Mouse (Mus musculus): ENCODE measurements at regions not wholly inside any gene's neighbourhood (a gene's known extent, or its start where the extent isn't known, plus 50 kb on each side); places are given as distances from the start of the nearest gene placed in this dataset.

GRCm38 (mm10) chr2:61527127-61527526 is 51.3 kb upstream of the Tank start:
- H3K27me3 ChIP-seq (ENCODE audit: control insufficient read depth, insufficient read depth, insufficient read length) = no peaks in the 10 kb centered on the region
- H3ac ChIP-seq (ENCODE audit: control insufficient read depth, insufficient read length, low read depth) = no peak overlapping the region
- no peaks in the 10 kb centered on the region for H3K79me3 ChIP-seq (ENCODE audit: low read depth)
- no peak overlapping the region for H3K4me3 ChIP-seq (ENCODE audit: insufficient read depth, poor library complexity, severe bottlenecking)
- TF ChIP-seq MAX (IDR thresholded peaks at IDR 0.05) = no peak
- TF ChIP-seq USF1 (IDR thresholded peaks at IDR 0.05; ENCODE audit: low read depth) = no peak
- no peaks in the 10 kb centered on the region for H3K79me2 ChIP-seq (ENCODE audit: control insufficient read depth, insufficient read depth)
- H3K36me3 ChIP-seq (ENCODE audit: control insufficient read depth, insufficient read depth) = no peaks in the 10 kb centered on the region

DNA sequence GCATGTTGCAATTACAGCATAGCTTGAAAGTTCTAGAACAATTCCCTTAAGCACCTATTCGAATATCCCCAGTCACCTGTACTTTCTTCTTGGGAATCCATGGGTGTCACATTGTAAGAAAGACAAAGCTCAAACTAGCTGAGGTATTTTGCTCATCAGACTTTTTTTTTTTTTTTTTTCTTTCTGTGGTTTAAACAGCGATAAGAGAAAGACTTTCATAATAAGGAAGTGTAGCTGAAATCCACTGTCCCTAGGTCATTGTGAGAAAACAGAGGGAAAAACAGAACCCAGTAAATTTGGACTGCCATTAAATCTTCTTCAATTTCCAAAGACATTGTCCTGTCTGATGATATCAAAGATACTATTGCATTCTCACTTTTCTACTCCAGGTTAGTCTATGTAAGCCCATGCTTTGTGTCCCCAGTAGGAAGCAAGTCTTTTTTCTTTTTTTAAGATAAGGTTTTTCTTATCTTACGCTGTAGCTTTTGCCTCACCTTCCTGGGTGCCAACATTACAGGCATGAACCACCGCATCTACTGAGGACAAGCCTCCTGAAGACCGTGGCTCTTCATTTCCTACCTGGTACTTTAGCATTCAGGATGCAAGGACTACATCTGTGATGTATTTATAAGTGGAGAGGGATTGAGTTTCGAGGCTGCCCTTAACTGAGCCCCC is 54.2 kb upstream of the Tank start:
- Histone ChIP-seq H3K27me3 (ENCODE audit: control insufficient read depth, insufficient read depth, insufficient read length) (no peaks in the 10 kb centered on the region), H3K36me3 (ENCODE audit: control insufficient read depth, insufficient read depth) (no peaks in the 10 kb centered on the region), H3K4me3 (ENCODE audit: insufficient read depth, poor library complexity, severe bottlenecking) (no peak overlapping the region), H3K79me3 (ENCODE audit: low read depth) (no peaks in the 10 kb centered on the region), H3K79me2 (ENCODE audit: control insufficient read depth, insufficient read depth) (no peaks in the 10 kb centered on the region), H3ac (ENCODE audit: control insufficient read depth, insufficient read length, low read depth) (no peak overlapping the region)
- TF ChIP-seq MYOG (IDR thresholded peaks at IDR 0.05; ENCODE audit: control insufficient read depth, extremely low read depth, insufficient read length) = no peak
- no peak for TF ChIP-seq MYOD1 (IDR thresholded peaks at IDR 0.05; ENCODE audit: control insufficient read depth, insufficient read length, low read depth)
- no peak for TF ChIP-seq MAX (IDR thresholded peaks at IDR 0.05)
- TF ChIP-seq USF1 (IDR thresholded peaks at IDR 0.05; ENCODE audit: low read depth) = no peak
- no peak for TF ChIP-seq CEBPB (IDR thresholded peaks at IDR 0.05; ENCODE audit: low read depth)
- no peak for TF ChIP-seq FOSL1 (IDR thresholded peaks at IDR 0.05; ENCODE audit: insufficient read depth, low read length, poor library complexity, severe bottlenecking)
- no peak for TF ChIP-seq CTCF (IDR thresholded peaks at IDR 0.05; ENCODE audit: control insufficient read depth, insufficient read depth, insufficient read length)

DNA sequence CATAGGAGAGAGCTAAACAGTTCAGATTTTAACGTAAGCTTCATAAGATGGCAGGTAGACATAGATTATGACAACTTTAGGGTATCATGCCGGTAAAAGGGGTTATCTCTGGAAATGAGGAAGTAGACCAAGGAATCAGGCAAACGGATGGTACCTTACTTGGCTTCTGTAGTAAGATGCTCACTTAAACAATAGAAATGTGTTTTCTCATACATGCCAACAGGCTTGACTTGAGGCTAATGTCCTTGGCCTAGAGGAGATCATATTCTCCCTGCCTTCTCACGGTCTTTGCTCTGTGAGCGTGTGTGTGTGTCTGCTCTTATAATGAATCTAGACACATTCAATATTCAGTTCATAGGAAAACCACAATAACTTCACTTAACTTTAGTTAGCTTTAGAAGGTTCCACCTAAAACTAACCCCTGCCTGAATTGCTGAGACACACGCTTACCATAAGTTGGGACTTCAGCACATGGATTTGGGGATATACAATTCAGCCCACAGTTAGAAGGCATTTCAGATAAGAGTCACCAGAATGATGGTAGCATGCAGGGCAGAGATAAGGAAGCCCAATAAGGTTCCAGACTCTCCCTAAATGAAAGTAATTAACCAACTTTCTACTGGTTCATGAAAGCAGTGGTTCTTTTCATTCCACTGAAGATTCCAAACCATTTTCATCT is 63.8 kb upstream of the Tank start:
- H3K27me3 ChIP-seq (ENCODE audit: control insufficient read depth, insufficient read depth, insufficient read length) = no peaks in the 10 kb centered on the region
- TF ChIP-seq CEBPB (IDR thresholded peaks at IDR 0.05; ENCODE audit: low read depth) (no peak), MYOD1 (IDR thresholded peaks at IDR 0.05; ENCODE audit: control insufficient read depth, insufficient read length, low read depth) (no peak), USF1 (IDR thresholded peaks at IDR 0.05; ENCODE audit: low read depth) (no peak), MAX (IDR thresholded peaks at IDR 0.05) (no peak), MYOG (IDR thresholded peaks at IDR 0.05; ENCODE audit: control insufficient read depth, extremely low read depth, insufficient read length) (no peak), FOSL1 (IDR thresholded peaks at IDR 0.05; ENCODE audit: insufficient read depth, low read length, poor library complexity, severe bottlenecking) (no peak), CTCF (IDR thresholded peaks at IDR 0.05; ENCODE audit: control insufficient read depth, insufficient read depth, insufficient read length) (no peak)
- no peak overlapping the region for H3K4me3 ChIP-seq (ENCODE audit: insufficient read depth, poor library complexity, severe bottlenecking)
- no peaks in the 10 kb centered on the region for H3K36me3 ChIP-seq (ENCODE audit: control insufficient read depth, insufficient read depth)
- no peaks in the 10 kb centered on the region for H3K79me3 ChIP-seq (ENCODE audit: low read depth)
- H3ac ChIP-seq (ENCODE audit: control insufficient read depth, insufficient read length, low read depth) = no peak overlapping the region
- H3K79me2 ChIP-seq (ENCODE audit: control insufficient read depth, insufficient read depth) = no peaks in the 10 kb centered on the region

GRCm38 (mm10) chr2:61513787-61514444 is 64.5 kb upstream of the Tank start:
- Histone ChIP-seq H3K79me3 (ENCODE audit: low read depth) (no peaks in the 10 kb centered on the region), H3K36me3 (ENCODE audit: control insufficient read depth, insufficient read depth) (no peaks in the 10 kb centered on the region), H3K4me3 (ENCODE audit: insufficient read depth, poor library complexity, severe bottlenecking) (no peak overlapping the region), H3K79me2 (ENCODE audit: control insufficient read depth, insufficient read depth) (no peaks in the 10 kb centered on the region), H3K27me3 (ENCODE audit: control insufficient read depth, insufficient read depth, insufficient read length) (no peaks in the 10 kb centered on the region), H3ac (ENCODE audit: control insufficient read depth, insufficient read length, low read depth) (no peak overlapping the region)
- TF ChIP-seq MAX (IDR thresholded peaks at IDR 0.05) = no peak
- no peak for TF ChIP-seq USF1 (IDR thresholded peaks at IDR 0.05; ENCODE audit: low read depth)
- TF ChIP-seq CTCF (IDR thresholded peaks at IDR 0.05; ENCODE audit: control insufficient read depth, insufficient read depth, insufficient read length) = no peak
- TF ChIP-seq FOSL1 (IDR thresholded peaks at IDR 0.05; ENCODE audit: insufficient read depth, low read length, poor library complexity, severe bottlenecking) = no peak
- no peak for TF ChIP-seq CEBPB (IDR thresholded peaks at IDR 0.05; ENCODE audit: low read depth)
- no peak for TF ChIP-seq MYOG (IDR thresholded peaks at IDR 0.05; ENCODE audit: control insufficient read depth, extremely low read depth, insufficient read length)
- no peak for TF ChIP-seq MYOD1 (IDR thresholded peaks at IDR 0.05; ENCODE audit: control insufficient read depth, insufficient read length, low read depth)

GRCm38 (mm10) chr2:61503594-61503993 is 74.8 kb upstream of the Tank start:
- no peak overlapping the region for H3ac ChIP-seq (ENCODE audit: control insufficient read depth, insufficient read length, low read depth)
- H3K27me3 ChIP-seq (ENCODE audit: control insufficient read depth, insufficient read depth, insufficient read length) = no peaks in the 10 kb centered on the region
- no peaks in the 10 kb centered on the region for H3K36me3 ChIP-seq (ENCODE audit: control insufficient read depth, insufficient read depth)
- H3K79me3 ChIP-seq (ENCODE audit: low read depth) = no peaks in the 10 kb centered on the region
- TF ChIP-seq CTCF (IDR thresholded peaks at IDR 0.05; ENCODE audit: control insufficient read depth, insufficient read depth, insufficient read length) (no peak), MYOD1 (IDR thresholded peaks at IDR 0.05; ENCODE audit: control insufficient read depth, insufficient read length, low read depth) (no peak), FOSL1 (IDR thresholded peaks at IDR 0.05; ENCODE audit: insufficient read depth, low read length, poor library complexity, severe bottlenecking) (no peak), USF1 (IDR thresholded peaks at IDR 0.05; ENCODE audit: low read depth) (no peak), MAX (IDR thresholded peaks at IDR 0.05) (no peak), MYOG (IDR thresholded peaks at IDR 0.05; ENCODE audit: control insufficient read depth, extremely low read depth, insufficient read length) (no peak), CEBPB (IDR thresholded peaks at IDR 0.05; ENCODE audit: low read depth) (no peak)
- H3K4me3 ChIP-seq (ENCODE audit: insufficient read depth, poor library complexity, severe bottlenecking) = no peak overlapping the region
- H3K79me2 ChIP-seq (ENCODE audit: control insufficient read depth, insufficient read depth) = no peaks in the 10 kb centered on the region

Measured in C2C12 (cell line).